Comparison of ENCODE assay signal across 13 mouse cellular contexts in genomic region chr1:28102021-28102526, GRCm38 (mm10).
DNase-seq lines count a peak whose midpoint lies in the region; TF ChIP-seq lines count a peak whose summit lies in the region.
"Had no signal": no experiment of that assay in that cellular context is flagged by ENCODE, and none has a peak within 500 bp of the region (broad histone marks: within the 10 kb centered on the region; RNA-seq: fewer than 3 reads in every experiment).

No protein-coding gene starts in this region.

- peak overlapping the region; percentile 40; the same call in 1 of the 2 replicates for H3K27ac ChIP-seq in left cerebral cortex, adult 2 months
- no peak overlapping the region for H3K27ac ChIP-seq in layer of hippocampus, adult 2 months
- H3K27ac ChIP-seq: hindbrain, embryonic 12.5 days; kidney, embryonic 15.5 days; liver, embryonic 15.5 days had no signal

- no peak for TF ChIP-seq CTCF in left cerebral cortex, adult 2 months (IDR thresholded peaks at IDR 0.05)
- TF ChIP-seq CTCF in layer of hippocampus, adult 2 months (conservative IDR thresholded peaks at IDR 0.05), result no peak

- no peak for DNase-seq in left cerebral cortex, adult 2 months (ENCODE audit: extremely low spot score in 1 of 2, low spot score in 2 of 2)
- no peak for DNase-seq in left cerebral cortex, postnatal 36 days (ENCODE audit: low spot score in 2 of 2)
- DNase-seq in cerebellum, adult 11-12 months, result peak; percentile 47
- peak; percentile 81 to 84 for DNase-seq in cerebellum, postnatal 10 days
- DNase-seq in mesoderm, embryonic 11.5 days (ENCODE audit: low read depth, low spot score), result peak; percentile 5
- no peak for DNase-seq in lung, adult 18-20 months
- no peak for DNase-seq in layer of hippocampus, adult 2 months (ENCODE audit: low spot score in 2 of 2)
- DNase-seq: adrenal gland, postnatal 25 days; layer of hippocampus, postnatal 36 days; lung, postnatal 10 days had no signal

- intact Hi-C loops in left cerebral cortex, adult 2 months (cut with DNase I), result no loop called here
- intact Hi-C loops in left cerebral cortex, postnatal 36 days (cut with DNase I), result no loop called here

- H3K4me3 ChIP-seq in left cerebral cortex, adult 2 months, result no peak overlapping the region
- H3K4me3 ChIP-seq in layer of hippocampus, adult 2 months, result no peak overlapping the region
- H3K4me3 ChIP-seq: hindbrain, embryonic 12.5 days; kidney, embryonic 15.5 days; liver, embryonic 15.5 days had no signal

Comparison
In these comparisons a context has a peak if more than half of its experiments do, and no peak if none do; other contexts are left out.
1. DNase-seq: peak in cerebellum, adult 11-12 months (single experiment), cerebellum, postnatal 10 days (2 of 2) and mesoderm, embryonic 11.5 days (single experiment); none in left cerebral cortex, adult 2 months (0 of 2), left cerebral cortex, postnatal 36 days (0 of 2), lung, adult 18-20 months (0 of 2) and layer of hippocampus, adult 2 months (0 of 2).